Mouse (Mus musculus) hindbrain, embryonic 16.5 days (tissue): ENCODE measurements around the gene Slc9a7. TPM values are rescaled to one million over a fixed set of nuclear protein-coding genes. Genes with fewer than 3 reads are reported as not detected.

Source experiments
- ATAC-seq: fragments of 200-750 bp; cut with Nextera tagmentation; 2 replicates; pipeline ENCODE4 v1.8.0; 2017; ENCODE audit warnings: moderate TSS enrichment, moderate library complexity
- H3K27ac ChIP-seq: fragments of 300-500 bp; sonication (generic); 2 replicates; pipeline ENCODE4 v1.5.1; 2014; ENCODE audit warnings: low read depth, mild to moderate bottlenecking, control low read depth, low read length, moderate library complexity
- H3K27me3 ChIP-seq: fragments of 300-500 bp; sonication (generic); replicated peaks from 2 replicates; pipeline ENCODE4 v1.6.1; 2014; ENCODE audit warnings: low read length; ENCODE audit not compliant: control insufficient read depth, insufficient read depth
- H3K36me3 ChIP-seq: fragments of 300-500 bp; sonication (generic); 2 replicates; pipeline ENCODE4 v1.6.1; 2014; ENCODE audit warnings: mild to moderate bottlenecking, low read length, moderate library complexity, mixed read lengths; ENCODE audit not compliant: control insufficient read depth, insufficient read depth
- H3K4me1 ChIP-seq: fragments of 300-500 bp; sonication (generic); 2 replicates; pipeline ENCODE4 v1.6.1; 2014; ENCODE audit warnings: low read depth, low read length; ENCODE audit not compliant: control insufficient read depth, insufficient read depth
- H3K4me2 ChIP-seq: fragments of 300-500 bp; sonication (generic); 2 replicates; pipeline ENCODE4 v1.6.1; 2014; ENCODE audit warnings: mild to moderate bottlenecking, low read length, control low read depth, moderate library complexity
- H3K4me3 ChIP-seq: fragments of 300-500 bp; sonication (generic); 2 replicates; pipeline ENCODE4 v1.5.1; 2014; ENCODE audit warnings: mild to moderate bottlenecking, low read length, control low read depth, moderate library complexity
- H3K9ac ChIP-seq: fragments of 300-500 bp; sonication (generic); 2 replicates; pipeline ENCODE4 v1.6.1; 2014; ENCODE audit warnings: low read depth, mild to moderate bottlenecking, control low read depth, low read length, moderate library complexity
- H3K9me3 ChIP-seq: fragments of 300-500 bp; sonication (generic); 2 replicates; pipeline ENCODE4 v1.6.1; 2014; ENCODE audit warnings: mild to moderate bottlenecking, low read length, moderate library complexity; ENCODE audit not compliant: control insufficient read depth
- WGBS: fragments of 180-500 bp; shearing (Covaris S2); extraction: QIAGEN DNeasy Blood & Tissue Kit; methylation state at CpG from one replicate; pipeline ENCODE4 v1.1.7; 2014; 5-methylcytosine and 5-hydroxymethylcytosine counted together
- polyA plus RNA-seq: library from polyadenylated mRNA; unstranded; fragments of >200 nt; fragmentation: Nextera tagmentation; extraction: Ambion mirVana; gene quantifications from 2 replicates; pipeline ENCODE4 v1.2.1, GENCODE M21; 2015

The Slc9a7 gene
- 12.9 and 16.3 TPM in 2 replicates for polyA plus RNA-seq

GRCm38 (mm10) chrX:20291282-20292039 is at the start of gene Slc9a7:
TSS of gene Slc9a7 (minus strand) at chrX:20291807.
- Histone ChIP-seq H3K36me3 (no peaks in the 10 kb centered on the region), H3K27ac (peak within 1 kb of the TSS; percentile 78), H3K4me3 (peak within 1 kb of the TSS; percentile 66), H3K4me2 (peak within 1 kb of the TSS; percentile 60), H3K9ac (peak within 1 kb of the TSS; percentile 74), H3K27me3 (no peaks in the 10 kb centered on the region), H3K4me1 (no peaks in the 10 kb centered on the region), H3K9me3 (no peaks in the 10 kb centered on the region)
- WGBS, result 10% methylated on average over 19 of the region's 65 CpGs
- ATAC-seq, result peak; percentile 92

- no peak overlapping the region for H3K27ac ChIP-seq
- 15% methylated on average over 2 of the region's 2 CpGs for WGBS
- H3K9me3 ChIP-seq, result no peaks in the 10 kb centered on the region
- H3K4me3 ChIP-seq, result no peak overlapping the region
- no peaks in the 10 kb centered on the region for H3K4me1 ChIP-seq
- no peaks in the 10 kb centered on the region for H3K27me3 ChIP-seq
- H3K9ac ChIP-seq, result no peak overlapping the region
- no peak for ATAC-seq
- H3K4me2 ChIP-seq, result no peak overlapping the region
- no peaks in the 10 kb centered on the region for H3K36me3 ChIP-seq
These were observed 44.1 kb upstream of the Slc9a7 start for GRCm38 (mm10) chrX:20335722-20336121.

- no peaks in the 10 kb centered on the region for H3K4me1 ChIP-seq
- H3K9ac ChIP-seq, result no peak overlapping the region
- 76% methylated on average over 1 of the region's 1 CpGs for WGBS
- no peaks in the 10 kb centered on the region for H3K9me3 ChIP-seq
- no peak overlapping the region for H3K4me3 ChIP-seq
- H3K27me3 ChIP-seq, result no peaks in the 10 kb centered on the region
- no peaks in the 10 kb centered on the region for H3K36me3 ChIP-seq
- H3K4me2 ChIP-seq, result no peak overlapping the region
- 0 out of 2 replicates have a peak, but pooled peaks have one; percentile 48 for ATAC-seq
- no peak overlapping the region for H3K27ac ChIP-seq
These were observed 41.1 kb upstream of the Slc9a7 start for GRCm38 (mm10) chrX:20332756-20333155.

GRCm38 (mm10) chrX:20307215-20307614 is 15.6 kb upstream of the Slc9a7 start:
- ATAC-seq, result no peak
- no peak overlapping the region for H3K9ac ChIP-seq
- H3K4me3 ChIP-seq, result no peak overlapping the region
- no peak overlapping the region for H3K4me2 ChIP-seq
- WGBS, result 34% methylated on average over 3 of the region's 3 CpGs
- H3K27ac ChIP-seq, result no peak overlapping the region
- H3K27me3 ChIP-seq, result no peaks in the 10 kb centered on the region
- no peaks in the 10 kb centered on the region for H3K9me3 ChIP-seq
- H3K36me3 ChIP-seq, result no peaks in the 10 kb centered on the region
- no peaks in the 10 kb centered on the region for H3K4me1 ChIP-seq

- ATAC-seq, result no peak
- Histone ChIP-seq H3K27me3 (no peaks in the 10 kb centered on the region), H3K4me3 (no peak overlapping the region), H3K9me3 (no peaks in the 10 kb centered on the region), H3K4me1 (no peaks in the 10 kb centered on the region), H3K4me2 (no peak overlapping the region), H3K36me3 (no peaks in the 10 kb centered on the region), H3K9ac (no peak overlapping the region), H3K27ac (no peak overlapping the region)
These were observed 14.3 kb upstream of the Slc9a7 start for GRCm38 (mm10) chrX:20305941-20306340.

- H3K4me1 ChIP-seq, result no peaks in the 10 kb centered on the region
- no peaks in the 10 kb centered on the region for H3K27me3 ChIP-seq
- no peak overlapping the region for H3K9ac ChIP-seq
- no peak overlapping the region for H3K4me3 ChIP-seq
- H3K4me2 ChIP-seq, result no peak overlapping the region
- H3K9me3 ChIP-seq, result no peaks in the 10 kb centered on the region
- H3K36me3 ChIP-seq, result no peaks in the 10 kb centered on the region
- H3K27ac ChIP-seq, result no peak overlapping the region
- no peak for ATAC-seq
These were observed 11.7 kb upstream of the Slc9a7 start for GRCm38 (mm10) chrX:20303280-20303679.

- peak overlapping the region; percentile 66 for H3K4me3 ChIP-seq
- H3K9me3 ChIP-seq, result no peaks in the 10 kb centered on the region
- no peaks in the 10 kb centered on the region for H3K27me3 ChIP-seq
- no peaks in the 10 kb centered on the region for H3K4me1 ChIP-seq
- H3K36me3 ChIP-seq, result no peaks in the 10 kb centered on the region
- H3K9ac ChIP-seq, result peak overlapping the region; percentile 74
- no peak overlapping the region; the same call in 1 of the 2 replicates for H3K27ac ChIP-seq
- ATAC-seq, result peak; percentile 48; the same call in 1 of the 2 replicates
- peak overlapping the region; percentile 60 for H3K4me2 ChIP-seq
- WGBS, result 31% methylated on average over 11 of the region's 11 CpGs
These were observed 422 bp upstream of the Slc9a7 start for GRCm38 (mm10) chrX:20292040-20292417.

- ATAC-seq, result no peak; the same call in 1 of the 2 replicates
- H3K36me3 ChIP-seq, result no peaks in the 10 kb centered on the region
- peak overlapping the region; percentile 74 for H3K9ac ChIP-seq
- H3K27ac ChIP-seq, result peak overlapping the region; percentile 78
- H3K4me1 ChIP-seq, result no peaks in the 10 kb centered on the region
- H3K4me3 ChIP-seq, result peak overlapping the region; percentile 66
- H3K27me3 ChIP-seq, result no peaks in the 10 kb centered on the region
- H3K9me3 ChIP-seq, result no peaks in the 10 kb centered on the region
- peak overlapping the region; percentile 60 for H3K4me2 ChIP-seq
- 24% methylated on average over 5 of the region's 5 CpGs for WGBS
These were observed 892 bp downstream of the Slc9a7 start for GRCm38 (mm10) chrX:20290715-20291114.

GRCm38 (mm10) chrX:20288674-20289073 is 2.9 kb downstream of the Slc9a7 start:
- no peaks in the 10 kb centered on the region for H3K36me3 ChIP-seq
- WGBS, result 77% methylated on average over 3 of the region's 3 CpGs
- peak overlapping the region; percentile 60 for H3K4me2 ChIP-seq
- no peak overlapping the region for H3K27ac ChIP-seq
- peak overlapping the region; percentile 17 for H3K4me3 ChIP-seq
- no peaks in the 10 kb centered on the region for H3K27me3 ChIP-seq
- H3K4me1 ChIP-seq, result no peaks in the 10 kb centered on the region
- H3K9ac ChIP-seq, result no peak overlapping the region
- H3K9me3 ChIP-seq, result no peaks in the 10 kb centered on the region
- no peak for ATAC-seq
